Mouse (Mus musculus): ENCODE measurements around the gene Ccne1. TPM values are rescaled to one million over a fixed set of nuclear protein-coding genes. Genes with fewer than 3 reads are reported as not detected.
"Not testable (repeated sequence)": the region's sequence is repeated elsewhere in the genome, so short reads cannot be mapped to it uniquely, and the experiment has no call there.

Ccne1 gene
- total RNA-seq, 1 experiment, result 194 TPM

DNA sequence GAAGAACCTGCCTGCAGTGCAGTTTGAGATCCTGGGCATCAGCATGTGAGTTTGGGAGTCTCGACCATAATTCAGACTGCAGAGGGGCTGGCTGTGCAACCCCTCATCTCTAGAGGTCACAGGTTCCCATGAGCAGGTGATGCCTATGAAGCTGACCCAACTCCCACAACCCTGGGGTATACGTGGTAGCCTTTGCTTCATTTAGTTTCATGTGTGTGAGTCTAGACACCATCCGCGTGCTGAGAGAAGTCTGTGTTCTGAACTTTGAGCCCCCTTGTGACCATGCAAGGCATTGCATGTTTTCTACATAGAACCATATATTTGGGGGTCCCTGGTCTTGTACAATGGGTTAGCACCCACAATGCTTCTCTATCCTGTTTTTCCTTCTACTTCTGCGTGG, 23.9 kb upstream of the Ccne1 start:
- Histone ChIP-seq H3K4me3 (ENCODE audit: insufficient read depth in 1 of 2, low read depth in 1 of 2, low read length in 2 of 2, poor library complexity in 1 of 2, severe bottlenecking in 1 of 2) (no peak overlapping the region), H3K27ac (ENCODE audit: insufficient read depth, low read depth, low read length, poor library complexity, severe bottlenecking) (no peak overlapping the region), H3K9ac (ENCODE audit: insufficient read depth, low read depth, low read length, poor library complexity, severe bottlenecking) (no peak overlapping the region), H3K36me3 (ENCODE audit: control insufficient read depth, insufficient read depth, low read length, poor library complexity, severe bottlenecking) (no peaks in the 10 kb centered on the region), H3K4me1 (ENCODE audit: control insufficient read depth in 2 of 2, insufficient read depth in 2 of 2, low read length in 2 of 2, poor library complexity in 1 of 2) (peaks cover 0 to 2% of the 10 kb centered on the region in 2 experiments; a peak in 1 of 4 replicates), H3K9me3 (ENCODE audit: control insufficient read depth, insufficient read depth, low read depth, low read length) (no peaks in the 10 kb centered on the region)
- in situ Hi-C loops (cut with MboI; ENCODE audit: low sequenced_read_pairs in 2 of 2, unreplicated experiment in 2 of 2), result no loop called here
- DNase-seq (ENCODE audit: low read depth, low spot score), result no peak
- TF ChIP-seq MAFK (IDR thresholded peaks at IDR 0.05; ENCODE audit: insufficient read depth, low read depth, low read length) (no peak), HCFC1 (IDR thresholded peaks at IDR 0.05; ENCODE audit: borderline replicate concordance, insufficient read depth, low read length) (no peak), ZC3H11A (IDR thresholded peaks at IDR 0.05; ENCODE audit: borderline replicate concordance, low read depth, low read length) (no peak), CHD2 (IDR thresholded peaks at IDR 0.05; ENCODE audit: low read depth, low read length) (no peak), ZNF384 (IDR thresholded peaks at IDR 0.05; ENCODE audit: low read depth, low read length) (no peak)

DNA sequence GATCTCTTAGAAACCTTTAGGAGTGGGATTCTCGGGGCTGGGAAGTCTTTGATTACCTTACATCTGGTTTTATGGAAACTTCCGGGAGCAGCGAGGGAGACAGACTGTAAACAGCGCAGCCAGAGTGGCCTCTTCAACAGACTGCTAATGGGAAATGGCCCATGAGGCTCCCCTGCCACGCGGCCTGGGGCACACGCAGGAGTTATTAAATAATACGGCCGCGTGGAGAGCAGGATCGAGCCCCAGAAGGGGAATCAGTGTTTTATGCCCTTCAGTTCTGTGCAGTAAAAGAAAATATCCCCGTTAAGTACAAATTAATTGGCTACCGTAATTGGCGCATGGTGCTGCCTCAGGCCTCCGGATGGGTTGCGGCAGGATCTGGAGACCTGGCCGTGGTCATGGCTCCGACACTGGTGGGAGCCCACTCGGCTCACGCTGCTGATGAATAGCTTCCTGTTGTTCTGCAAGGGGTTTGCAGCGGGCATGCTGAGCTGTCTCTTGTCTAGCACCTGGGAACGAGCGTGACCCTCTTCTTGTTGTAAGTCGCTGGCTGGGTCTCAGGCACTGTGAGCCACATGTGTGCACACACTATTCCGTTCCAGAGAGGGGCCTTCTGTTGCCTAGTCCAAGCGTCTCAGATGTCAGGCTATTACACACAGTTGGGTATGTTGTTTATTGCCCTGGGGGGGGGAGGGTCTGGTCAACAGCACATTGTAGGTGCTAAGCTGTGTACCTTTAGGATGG, 22.8 kb upstream of the Ccne1 start:
- H3K9ac ChIP-seq (ENCODE audit: insufficient read depth, low read depth, low read length, poor library complexity, severe bottlenecking), result no peak overlapping the region; the same call in 1 of the 2 replicates
- no peaks in the 10 kb centered on the region for H3K9me3 ChIP-seq (ENCODE audit: control insufficient read depth, insufficient read depth, low read depth, low read length)
- peaks cover 0 to 2% of the 10 kb centered on the region in 2 experiments; a peak in 1 of 4 replicates for H3K4me1 ChIP-seq (ENCODE audit: control insufficient read depth in 2 of 2, insufficient read depth in 2 of 2, low read length in 2 of 2, poor library complexity in 1 of 2)
- H3K4me3 ChIP-seq (ENCODE audit: insufficient read depth in 1 of 2, low read depth in 1 of 2, low read length in 2 of 2, poor library complexity in 1 of 2, severe bottlenecking in 1 of 2), result no peak overlapping the region
- TF ChIP-seq HCFC1 (IDR thresholded peaks at IDR 0.05; ENCODE audit: borderline replicate concordance, insufficient read depth, low read length), result no peak
- no peak for TF ChIP-seq ZC3H11A (IDR thresholded peaks at IDR 0.05; ENCODE audit: borderline replicate concordance, low read depth, low read length)
- TF ChIP-seq MAFK (IDR thresholded peaks at IDR 0.05; ENCODE audit: insufficient read depth, low read depth, low read length), result no peak
- TF ChIP-seq ZNF384 (IDR thresholded peaks at IDR 0.05; ENCODE audit: low read depth, low read length), result no peak
- TF ChIP-seq CHD2 (IDR thresholded peaks at IDR 0.05; ENCODE audit: low read depth, low read length), result no peak
- no peak for DNase-seq (ENCODE audit: low read depth, low spot score)
- H3K27ac ChIP-seq (ENCODE audit: insufficient read depth, low read depth, low read length, poor library complexity, severe bottlenecking), result no peak overlapping the region
- in situ Hi-C loops (cut with MboI; ENCODE audit: low sequenced_read_pairs in 2 of 2, unreplicated experiment in 2 of 2), result no loop called here
- no peaks in the 10 kb centered on the region for H3K36me3 ChIP-seq (ENCODE audit: control insufficient read depth, insufficient read depth, low read length, poor library complexity, severe bottlenecking)

DNA sequence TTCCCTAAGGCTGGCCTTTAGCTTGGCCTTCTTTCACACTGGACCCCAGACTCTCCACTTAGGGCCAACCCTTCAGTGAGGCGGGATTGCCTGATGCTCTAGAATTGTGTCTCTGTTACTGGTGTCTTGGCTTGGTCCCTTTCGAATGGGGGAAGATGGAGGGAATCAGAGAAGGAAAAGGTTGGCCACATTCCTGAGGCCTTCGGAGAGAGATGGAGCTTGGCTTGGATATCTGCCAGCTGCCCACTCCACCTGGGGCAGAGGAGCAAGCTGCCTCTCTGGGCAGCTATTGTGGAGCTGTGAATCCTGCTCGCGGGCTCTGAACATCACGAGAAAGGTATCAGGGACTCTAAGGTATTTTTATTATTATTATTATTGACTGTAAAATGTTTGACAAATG, 22.2 kb upstream of the Ccne1 start:
- Histone ChIP-seq H3K9me3 (ENCODE audit: control insufficient read depth, insufficient read depth, low read depth, low read length) (no peaks in the 10 kb centered on the region), H3K4me3 (ENCODE audit: insufficient read depth in 1 of 2, low read depth in 1 of 2, low read length in 2 of 2, poor library complexity in 1 of 2, severe bottlenecking in 1 of 2) (no peak overlapping the region), H3K9ac (ENCODE audit: insufficient read depth, low read depth, low read length, poor library complexity, severe bottlenecking) (no peak overlapping the region), H3K27ac (ENCODE audit: insufficient read depth, low read depth, low read length, poor library complexity, severe bottlenecking) (no peak overlapping the region), H3K36me3 (ENCODE audit: control insufficient read depth, insufficient read depth, low read length, poor library complexity, severe bottlenecking) (no peaks in the 10 kb centered on the region), H3K4me1 (ENCODE audit: control insufficient read depth in 2 of 2, insufficient read depth in 2 of 2, low read length in 2 of 2, poor library complexity in 1 of 2) (peaks cover 0 to 2% of the 10 kb centered on the region in 2 experiments; a peak in 1 of 4 replicates)
- DNase-seq (ENCODE audit: low read depth, low spot score), result no peak
- in situ Hi-C loops (cut with MboI; ENCODE audit: low sequenced_read_pairs in 2 of 2, unreplicated experiment in 2 of 2), result no loop called here
- no peak for TF ChIP-seq ZC3H11A (IDR thresholded peaks at IDR 0.05; ENCODE audit: borderline replicate concordance, low read depth, low read length)
- no peak for TF ChIP-seq MAFK (IDR thresholded peaks at IDR 0.05; ENCODE audit: insufficient read depth, low read depth, low read length)
- no peak for TF ChIP-seq ZNF384 (IDR thresholded peaks at IDR 0.05; ENCODE audit: low read depth, low read length)
- no peak for TF ChIP-seq HCFC1 (IDR thresholded peaks at IDR 0.05; ENCODE audit: borderline replicate concordance, insufficient read depth, low read length)
- TF ChIP-seq CHD2 (IDR thresholded peaks at IDR 0.05; ENCODE audit: low read depth, low read length), result no peak

DNA sequence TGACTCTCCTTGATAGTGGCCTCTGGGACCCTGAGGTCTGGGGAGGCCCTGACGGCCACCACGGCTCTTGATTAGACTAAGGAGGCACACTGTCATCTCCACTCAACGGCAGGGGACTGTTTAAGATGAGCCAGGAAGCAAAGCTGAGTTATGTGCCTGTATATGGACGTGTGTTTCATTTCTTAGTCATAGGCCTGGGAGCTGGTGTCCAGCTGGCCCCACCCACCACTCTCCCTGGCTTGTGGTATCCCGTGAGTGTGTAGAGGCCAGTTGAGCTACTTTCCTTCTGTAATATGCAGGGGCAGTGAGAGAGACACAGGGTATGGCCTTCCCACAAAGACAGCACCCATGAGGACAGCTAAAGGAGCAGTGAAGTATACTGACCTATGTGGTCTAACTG, 20.9 kb upstream of the Ccne1 start:
- in situ Hi-C loops (cut with MboI; ENCODE audit: low sequenced_read_pairs in 2 of 2, unreplicated experiment in 2 of 2); H3K9ac ChIP-seq (ENCODE audit: insufficient read depth, low read depth, low read length, poor library complexity, severe bottlenecking); H3K27ac ChIP-seq (ENCODE audit: insufficient read depth, low read depth, low read length, poor library complexity, severe bottlenecking); H3K9me3 ChIP-seq (ENCODE audit: control insufficient read depth, insufficient read depth, low read depth, low read length); H3K36me3 ChIP-seq (ENCODE audit: control insufficient read depth, insufficient read depth, low read length, poor library complexity, severe bottlenecking); DNase-seq (ENCODE audit: low read depth, low spot score); H3K4me3 ChIP-seq (ENCODE audit: insufficient read depth in 1 of 2, low read depth in 1 of 2, low read length in 2 of 2, poor library complexity in 1 of 2, severe bottlenecking in 1 of 2); H3K4me1 ChIP-seq (ENCODE audit: control insufficient read depth in 2 of 2, insufficient read depth in 2 of 2, low read length in 2 of 2, poor library complexity in 1 of 2): not testable (repeated sequence)

Measured in ES-E14 (cell line).